Mouse (Mus musculus) heart, embryonic 13.5 days (tissue): Measurements from ENCODE around the gene Pptc7. TPM values are rescaled to one million over a fixed set of nuclear protein-coding genes. Genes with fewer than 3 reads are reported as not detected.
A peak's percentile ranks its signal among the peaks of the same experiment; 100 is the strongest.

Experiments
- ATAC-seq: fragments of 200-750 bp; cut with Nextera tagmentation; 2 replicates; pipeline ENCODE4 v1.8.0; 2017; ENCODE audit warnings: moderate TSS enrichment; ENCODE audit not compliant: insufficient number of reproducible peaks, low FRiP score, low TSS enrichment; ENCODE audit errors: extremely low read depth
- H3K27ac ChIP-seq: fragments of 300-500 bp; sonication (generic); replicated peaks from 2 replicates; pipeline ENCODE4 v1.5.1; 2015; ENCODE audit warnings: moderate library complexity, mild to moderate bottlenecking, inconsistent platforms
- H3K27me3 ChIP-seq: fragments of 300-500 bp; sonication (generic); replicated peaks from 2 replicates; pipeline ENCODE4 v1.6.1; 2015; ENCODE audit warnings: mild to moderate bottlenecking, inconsistent platforms
- H3K36me3 ChIP-seq: fragments of 300-500 bp; sonication (generic); 2 replicates; pipeline ENCODE4 v1.6.1; 2015; ENCODE audit warnings: mild to moderate bottlenecking, inconsistent platforms
- H3K4me1 ChIP-seq: fragments of 300-500 bp; sonication (generic); 2 replicates; pipeline ENCODE4 v1.6.1; 2015; ENCODE audit warnings: inconsistent platforms
- H3K4me2 ChIP-seq: fragments of 300-500 bp; sonication (generic); 2 replicates; pipeline ENCODE4 v1.6.1; 2015; ENCODE audit warnings: inconsistent platforms, mild to moderate bottlenecking, moderate library complexity
- H3K4me3 ChIP-seq: fragments of 300-500 bp; sonication (generic); 2 replicates; pipeline ENCODE4 v1.5.1; 2015; ENCODE audit warnings: moderate library complexity, mild to moderate bottlenecking, inconsistent platforms
- H3K9ac ChIP-seq: fragments of 300-500 bp; sonication (generic); 2 replicates; pipeline ENCODE4 v1.6.1; 2015; ENCODE audit warnings: inconsistent platforms, mild to moderate bottlenecking, moderate library complexity
- H3K9me3 ChIP-seq: fragments of 300-500 bp; sonication (generic); 2 replicates; pipeline ENCODE4 v1.6.1; 2016; ENCODE audit warnings: inconsistent platforms
- WGBS: fragments of 180-500 bp; shearing (Covaris S2); methylation state at CpG from one replicate; pipeline ENCODE4 v1.1.7; 2015; ENCODE audit warnings: mixed read lengths; 5-methylcytosine and 5-hydroxymethylcytosine counted together
- polyA plus RNA-seq: library from polyadenylated mRNA; unstranded; fragments of >200 nt; fragmentation: Nextera tagmentation; extraction: Ambion mirVana; gene quantifications from 2 replicates; pipeline ENCODE4 v1.2.1, GENCODE M21; 2015

Gene Pptc7
- polyA plus RNA-seq, 1 experiment from 2014 or later: 9.7 TPM

- WGBS: 54% methylated on average over 14 of the region's 14 CpGs
These were observed 35.5 kb downstream of the Pptc7 start for GRCm38 (mm10) chr5:122319474-122320204.

GRCm38 (mm10) chr5:122320205-122320781, 36.1 kb downstream of the Pptc7 start:
- H3K4me2 ChIP-seq: peak overlapping the region; percentile 25
- WGBS: 58% methylated on average over 12 of the region's 12 CpGs
- ATAC-seq: no peak

More at GRCm38 (mm10) chr5:122319474-122320204, 35.5 kb downstream of the Pptc7 start:
- Histone ChIP-seq H3K9me3 (no peaks in the 10 kb centered on the region), H3K36me3 (peaks cover 43% of the 10 kb centered on the region), H3K4me3 (peak overlapping the region; percentile 8; the same call in 1 of the 2 replicates), H3K9ac (peak overlapping the region; percentile 64), H3K4me2 (peak overlapping the region; percentile 25), H3K27me3 (no peaks in the 10 kb centered on the region), H3K4me1 (peaks cover 57% of the 10 kb centered on the region), H3K27ac (peak overlapping the region; percentile 96)
- ATAC-seq: 0 out of 2 replicates have a peak, but pooled peaks have one; percentile 20

GRCm38 (mm10) chr5:122323523-122323922, 39.4 kb downstream of the Pptc7 start:
- no peaks in the 10 kb centered on the region for H3K9me3 ChIP-seq
- no peak for ATAC-seq
- H3K36me3 ChIP-seq: peaks cover 63% of the 10 kb centered on the region
- 70% methylated on average over 8 of the region's 8 CpGs for WGBS
- peaks cover 28% of the 10 kb centered on the region for H3K4me1 ChIP-seq
- no peak overlapping the region for H3K4me2 ChIP-seq
- no peaks in the 10 kb centered on the region for H3K27me3 ChIP-seq
- no peak overlapping the region for H3K4me3 ChIP-seq
- H3K9ac ChIP-seq: no peak overlapping the region; the same call in 1 of the 2 replicates
- H3K27ac ChIP-seq: no peak overlapping the region

More at GRCm38 (mm10) chr5:122320205-122320781, 36.1 kb downstream of the Pptc7 start:
- no peaks in the 10 kb centered on the region for H3K27me3 ChIP-seq
- H3K4me1 ChIP-seq: peaks cover 51% of the 10 kb centered on the region
- H3K27ac ChIP-seq: peak overlapping the region; percentile 96
- H3K36me3 ChIP-seq: peaks cover 50% of the 10 kb centered on the region
- no peaks in the 10 kb centered on the region for H3K9me3 ChIP-seq
- no peak overlapping the region for H3K4me3 ChIP-seq
- H3K9ac ChIP-seq: peak overlapping the region; percentile 64

GRCm38 (mm10) chr5:122324608-122325431, 40.7 kb downstream of the Pptc7 start:
- Histone ChIP-seq H3K4me1 (peaks cover 16% of the 10 kb centered on the region), H3K27me3 (no peaks in the 10 kb centered on the region), H3K9ac (0 out of 2 replicates have a peak overlapping the region, but pooled peaks have one; percentile 28), H3K4me2 (no peak overlapping the region), H3K4me3 (no peak overlapping the region), H3K36me3 (peaks cover 67% of the 10 kb centered on the region), H3K27ac (no peak overlapping the region), H3K9me3 (no peaks in the 10 kb centered on the region)
- ATAC-seq: no peak
- WGBS: 84% methylated on average over 23 of the region's 23 CpGs

DNA sequence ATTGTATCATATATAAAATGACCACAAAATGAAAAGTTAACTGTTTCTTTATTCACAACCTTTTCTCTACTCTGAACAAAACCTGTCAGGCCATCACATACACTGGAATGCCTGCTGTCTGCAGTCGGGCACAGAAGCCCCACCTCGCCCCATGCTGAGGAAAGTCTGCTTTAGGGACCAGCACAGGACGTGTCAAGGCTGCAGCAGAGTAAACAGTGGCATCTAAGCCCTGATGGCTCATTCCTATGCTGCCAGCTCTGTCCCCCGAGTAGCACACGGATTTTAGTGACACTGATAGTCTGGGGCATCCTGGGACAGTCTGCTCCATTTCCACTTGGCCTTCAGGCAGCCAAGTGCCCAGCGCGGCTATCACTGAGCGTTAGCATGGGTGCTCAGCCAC, 41.3 kb downstream of the Pptc7 start:
- no peak overlapping the region for H3K9ac ChIP-seq
- H3K4me3 ChIP-seq: no peak overlapping the region
- H3K27me3 ChIP-seq: no peaks in the 10 kb centered on the region
- no peak for ATAC-seq
- no peaks in the 10 kb centered on the region for H3K9me3 ChIP-seq
- no peak overlapping the region for H3K4me2 ChIP-seq
- H3K27ac ChIP-seq: no peak overlapping the region
- 83% methylated on average over 8 of the region's 8 CpGs for WGBS
- peaks cover 9% of the 10 kb centered on the region for H3K4me1 ChIP-seq
- H3K36me3 ChIP-seq: peaks cover 67% of the 10 kb centered on the region

DNA sequence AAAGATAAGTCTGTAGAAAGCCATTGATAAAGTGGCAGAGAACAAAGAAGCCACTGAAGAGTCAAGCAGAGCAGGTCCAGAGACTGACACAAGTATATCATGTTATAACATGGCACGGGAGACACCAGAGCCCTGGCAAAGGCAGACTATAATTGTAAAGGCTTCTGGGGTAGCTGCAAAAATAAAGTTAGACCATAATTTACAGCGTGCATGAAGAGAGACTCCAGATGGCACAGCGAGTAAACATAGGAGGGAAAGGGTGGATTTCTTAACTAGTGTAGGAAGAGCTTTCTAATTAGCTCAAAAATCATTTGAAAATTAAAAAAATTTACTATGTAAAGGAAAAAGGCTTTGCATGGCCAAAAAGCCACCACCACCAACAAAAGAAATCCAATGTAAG, 43.1 kb downstream of the Pptc7 start:
- no peaks in the 10 kb centered on the region for H3K9me3 ChIP-seq
- no peak for ATAC-seq
- H3K4me1 ChIP-seq: peaks cover 5% of the 10 kb centered on the region
- H3K36me3 ChIP-seq: peaks cover 50% of the 10 kb centered on the region
- no peak overlapping the region for H3K4me3 ChIP-seq
- H3K4me2 ChIP-seq: no peak overlapping the region
- H3K27ac ChIP-seq: no peak overlapping the region
- no peak overlapping the region for H3K9ac ChIP-seq
- WGBS: 84% methylated on average over 3 of the region's 3 CpGs
- H3K27me3 ChIP-seq: no peaks in the 10 kb centered on the region

DNA sequence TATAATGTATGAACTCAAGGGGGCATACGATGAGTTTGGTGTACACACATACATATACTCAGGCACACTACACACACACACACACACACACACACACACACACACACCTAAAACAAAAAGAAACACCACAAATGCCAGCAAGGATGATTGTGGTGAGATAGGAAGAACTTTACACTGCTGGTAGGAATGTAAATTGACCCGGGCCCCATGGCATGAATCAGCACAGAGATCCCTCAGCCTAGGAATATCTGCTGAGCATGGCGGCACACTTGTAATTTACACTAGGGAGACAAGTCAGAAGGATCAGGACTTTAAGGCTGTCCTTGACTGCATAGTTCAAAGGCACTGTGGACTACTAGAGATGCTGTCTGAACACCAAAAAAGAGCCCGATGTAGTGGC, 46.1 kb downstream of the Pptc7 start:
- no peak overlapping the region for H3K4me2 ChIP-seq
- WGBS: 76% methylated on average over 4 of the region's 4 CpGs
- H3K4me3 ChIP-seq: no peak overlapping the region
- ATAC-seq: no peak
- no peaks in the 10 kb centered on the region for H3K27me3 ChIP-seq
- peaks cover 29% of the 10 kb centered on the region for H3K36me3 ChIP-seq
- H3K27ac ChIP-seq: no peak overlapping the region
- H3K9me3 ChIP-seq: no peaks in the 10 kb centered on the region
- H3K4me1 ChIP-seq: no peaks in the 10 kb centered on the region
- no peak overlapping the region for H3K9ac ChIP-seq

- Histone ChIP-seq H3K4me2 (no peak overlapping the region), H3K9me3 (no peaks in the 10 kb centered on the region), H3K9ac (no peak overlapping the region), H3K36me3 (no peaks in the 10 kb centered on the region), H3K27ac (no peak overlapping the region), H3K27me3 (no peaks in the 10 kb centered on the region), H3K4me1 (no peaks in the 10 kb centered on the region), H3K4me3 (no peak overlapping the region)
- ATAC-seq: no peak
- 59% methylated on average over 3 of the region's 3 CpGs for WGBS
These were observed 50.5 kb downstream of the Pptc7 start for GRCm38 (mm10) chr5:122334682-122335081.

GRCm38 (mm10) chr5:122336554-122337294, 52.6 kb downstream of the Pptc7 start:
- Histone ChIP-seq H3K9ac (no peak overlapping the region), H3K27me3 (no peaks in the 10 kb centered on the region), H3K27ac (no peak overlapping the region), H3K36me3 (no peaks in the 10 kb centered on the region), H3K4me3 (no peak overlapping the region), H3K4me1 (no peaks in the 10 kb centered on the region; the same call in 1 of the 2 replicates), H3K9me3 (no peaks in the 10 kb centered on the region), H3K4me2 (no peak overlapping the region)
- 84% methylated on average over 7 of the region's 7 CpGs for WGBS
- no peak for ATAC-seq

DNA sequence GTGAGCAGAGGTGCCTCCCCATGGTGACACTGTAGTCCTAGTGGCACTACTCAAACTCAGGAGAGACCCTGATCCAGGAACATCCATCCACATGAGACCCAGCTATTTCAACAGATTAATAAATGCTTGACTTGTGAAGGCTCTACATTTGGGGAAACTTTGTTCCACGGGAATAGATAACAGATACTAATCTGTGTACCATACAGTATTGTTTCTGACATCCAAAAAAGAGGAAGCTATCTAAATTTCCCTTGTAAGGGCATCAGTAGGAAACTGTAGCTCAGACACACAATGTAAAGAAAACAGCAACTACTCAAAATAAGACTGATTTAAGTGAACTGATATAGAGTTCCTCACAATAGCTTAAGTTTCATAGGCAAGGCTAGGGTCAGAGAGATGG, 58.7 kb downstream of the Pptc7 start:
- ATAC-seq: no peak
- Histone ChIP-seq H3K4me3 (no peak overlapping the region), H3K36me3 (no peaks in the 10 kb centered on the region), H3K9me3 (no peaks in the 10 kb centered on the region), H3K9ac (no peak overlapping the region), H3K27me3 (no peaks in the 10 kb centered on the region), H3K4me2 (no peak overlapping the region), H3K4me1 (peaks cover 5% of the 10 kb centered on the region; the same call in 1 of the 2 replicates), H3K27ac (no peak overlapping the region)
- 63% methylated on average over 1 of the region's 1 CpGs for WGBS

DNA sequence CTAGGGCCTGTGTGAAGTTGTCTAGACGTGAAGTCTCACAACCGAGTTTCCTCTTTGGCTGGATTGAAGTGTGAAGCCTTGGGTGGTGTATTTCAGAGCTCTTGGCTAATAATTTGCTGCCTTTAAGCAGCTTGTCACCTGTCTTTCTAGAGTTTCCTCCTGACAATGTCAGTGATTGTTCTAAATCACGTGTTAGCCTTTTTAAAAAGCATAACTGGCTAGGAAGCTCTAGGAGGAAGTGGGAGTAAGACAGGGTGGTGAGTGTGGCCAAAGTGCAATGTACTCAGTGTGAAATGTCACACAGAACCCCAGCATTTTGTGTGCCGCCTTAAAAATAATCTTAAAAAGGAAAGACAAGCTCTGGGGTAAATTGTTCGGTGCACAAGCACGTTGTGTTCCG, 59.6 kb downstream of the Pptc7 start:
- no peak for ATAC-seq
- Histone ChIP-seq H3K27ac (no peak overlapping the region), H3K9me3 (no peaks in the 10 kb centered on the region), H3K4me2 (no peak overlapping the region), H3K4me3 (no peak overlapping the region), H3K27me3 (no peaks in the 10 kb centered on the region), H3K36me3 (no peaks in the 10 kb centered on the region), H3K9ac (no peak overlapping the region), H3K4me1 (peaks cover 5% of the 10 kb centered on the region; the same call in 1 of the 2 replicates)
- 47% methylated on average over 7 of the region's 7 CpGs for WGBS
